Mouse (Mus musculus) spleen, postnatal 0 days (tissue): Measurements from ENCODE around the gene Serinc1. TPM values are rescaled to one million over a fixed set of nuclear protein-coding genes. Genes with fewer than 3 reads are reported as not detected.

Experiments used
- polyA plus RNA-seq: library from polyadenylated mRNA; unstranded; fragments of >200 nt; fragmentation: Nextera tagmentation; extraction: Ambion mirVana; gene quantifications from 2 replicates; pipeline ENCODE4 v1.2.1, GENCODE M21; 2015

Gene Serinc1
- polyA plus RNA-seq, result 55.4 and 59.6 TPM in 2 replicates

GRCm38 (mm10) chr10:57532218-57533101 is at the start of gene Serinc1:
Gene Serinc1, minus strand, starts transcription at chr10:57532530.

GRCm38 (mm10) chr10:57485908-57486541 is 46.3 kb downstream of the Serinc1 start, which contains the start of gene Hsf2:
Gene Hsf2, plus strand, starts transcription at chr10:57486385.

Other genes starting within 250 kb of the Serinc1 start
- 7.4 and 9.2 TPM in 2 replicates for gene Hsf2, start 46.1 kb downstream of the Serinc1 start, polyA plus RNA-seq
- gene Pkib, start 99.5 kb upstream of the Serinc1 start, polyA plus RNA-seq, result 3.1 and 5.4 TPM in 2 replicates